28 mouse cellular contexts compared by ENCODE assay signal in the genomic region with DNA sequence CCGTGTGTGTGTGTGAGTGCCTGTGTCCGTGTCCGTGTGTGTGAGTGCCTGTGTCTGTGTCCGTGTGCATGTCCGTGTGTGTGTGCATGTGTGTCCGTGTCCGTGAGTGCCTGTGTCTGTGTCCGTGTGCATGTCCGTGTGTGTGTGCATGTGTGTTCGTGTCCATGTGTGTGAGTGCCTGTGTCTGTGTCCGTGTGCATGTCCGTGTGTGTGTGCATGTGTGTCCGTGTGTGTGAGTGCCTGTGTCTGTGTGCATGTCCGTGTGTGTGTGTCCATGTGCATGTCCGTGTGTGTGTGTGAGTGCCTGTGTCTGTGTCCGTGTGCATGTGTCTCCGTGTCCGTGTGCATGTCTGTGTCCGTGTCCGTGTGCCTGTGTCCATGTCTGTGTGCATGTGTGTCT. TPM values are rescaled to one million over a fixed set of nuclear protein-coding genes. Genes with fewer than 3 reads are reported as not detected.
DNase-seq lines count a peak whose midpoint lies in the region; ATAC-seq and TF ChIP-seq lines count a peak whose summit lies in the region.
"Had no signal": no experiment of that assay in that cellular context is flagged by ENCODE, and none has a peak within 500 bp of the region (broad histone marks: within the 10 kb centered on the region; RNA-seq: fewer than 3 reads in every experiment).

No protein-coding gene starts in this region.

- TF ChIP-seq EP300 in CH12.LX (IDR thresholded peaks at IDR 0.05; ENCODE audit: low read length) (no peak), MEL (IDR thresholded peaks at IDR 0.05; ENCODE audit: low read depth in 1 of 2, low read length in 2 of 2) (no peak)

- no peak for TF ChIP-seq RAD21 in CH12.LX (IDR thresholded peaks at IDR 0.05; ENCODE audit: low read depth, low read length)
- no peak for TF ChIP-seq RAD21 in MEL (IDR thresholded peaks at IDR 0.05; ENCODE audit: low read depth, low read length)

- TF ChIP-seq POLR2A in CH12.LX (IDR thresholded peaks at IDR 0.05; ENCODE audit: low read depth, low read length) (no peak), MEL (IDR thresholded peaks at IDR 0.05; ENCODE audit: control insufficient read depth in 1 of 2, insufficient read depth in 1 of 2, low read depth in 1 of 2, low read length in 2 of 2, poor library complexity in 1 of 2) (no peak)
- no peak for TF ChIP-seq POLR2A in embryonic fibroblast, embryonic 13.5 days (IDR thresholded peaks at IDR 0.05; ENCODE audit: low read depth, low read length)

- dilution Hi-C loops in CH12.LX (cut with MboI; ENCODE audit: extremely low pct_ligation_motif_present, extremely low pct_unique_long_range_greater_than_20kb, low sequenced_read_pairs), result no loop called here

- DNase-seq in CH12.LX (ENCODE audit: extremely low read depth) (no peak), MEL (ENCODE audit: low read depth, low spot score) (no peak)
- no peak for DNase-seq in gastrocnemius, postnatal 10 days
- no peak for DNase-seq in midbrain, embryonic 11.5 days (ENCODE audit: low spot score, missing footprints)
- DNase-seq: adrenal gland, adult 2 months; adrenal gland, postnatal 10 days; adrenal gland, postnatal 25 days; B cell, adult 2 months; cerebellum, adult 11-12 months; cerebellum, adult 2 months; cerebellum, adult 9-10 months; cerebellum, postnatal 10 days; cerebellum, postnatal 25 days had no signal

- no peaks in the 10 kb centered on the region for H3K36me3 ChIP-seq in megakaryocyte, embryonic 14.5 days (replicated peaks; ENCODE audit: low read length)
- H3K36me3 ChIP-seq in CH12.LX (replicated peaks in 1 of 2; ENCODE audit: control insufficient read depth in 1 of 2, insufficient read depth in 1 of 2, low read length in 1 of 2), result no peaks in the 10 kb centered on the region
- H3K36me3 ChIP-seq in MEL (ENCODE audit: control insufficient read depth in 1 of 2, insufficient read depth in 2 of 2, low read length in 2 of 2), result no peaks in the 10 kb centered on the region
- H3K36me3 ChIP-seq in midbrain, embryonic 11.5 days (ENCODE audit: control insufficient read depth, insufficient read depth, low read length), result no peaks in the 10 kb centered on the region
- H3K36me3 ChIP-seq: embryonic facial prominence, embryonic 10.5 days; embryonic facial prominence, embryonic 12.5 days; forebrain, embryonic 10.5 days; forebrain, embryonic 12.5 days had no signal

- ATAC-seq in megakaryocyte, adult 5-6 weeks (ENCODE audit: poor library complexity, severe bottlenecking), result no peak
- ATAC-seq in inflammation-experienced regulatory T-cells, adult 6 months, result no peak
- no peak for ATAC-seq in midbrain, embryonic 11.5 days (ENCODE audit: low FRiP score)
- ATAC-seq: CD4-positive, CD25-positive, alpha-beta regulatory T cell, adult 4 months; forebrain, embryonic 14.5 days; forebrain, embryonic 16.5 days had no signal

- H3K4me3 ChIP-seq in megakaryocyte, embryonic 14.5 days (replicated peaks), result peak overlapping the region; percentile 62
- H3K4me3 ChIP-seq in CH12.LX (replicated peaks in 1 of 3; ENCODE audit: low read depth in 2 of 3, low read length in 2 of 3, poor library complexity in 1 of 3), result no peak overlapping the region
- no peak overlapping the region for H3K4me3 ChIP-seq in MEL (ENCODE audit: control insufficient read depth in 1 of 2, insufficient read depth in 1 of 2, low read depth in 2 of 2, low read length in 2 of 2)
- H3K4me3 ChIP-seq in embryonic fibroblast, embryonic 13.5 days (ENCODE audit: insufficient read depth, low read length), result no peak overlapping the region
- no peak overlapping the region for H3K4me3 ChIP-seq in midbrain, embryonic 11.5 days (ENCODE audit: low read depth, low read length)
- H3K4me3 ChIP-seq: embryonic facial prominence, embryonic 10.5 days; embryonic facial prominence, embryonic 12.5 days; erythroblast, embryonic 14.5 days; forebrain, embryonic 10.5 days; forebrain, embryonic 12.5 days had no signal

- no peak for TF ChIP-seq CTCF in CH12.LX (conservative IDR thresholded peaks at IDR 0.05 in 1 of 2, IDR thresholded peaks at IDR 0.05 in 1 of 2; ENCODE audit: low read depth in 2 of 2, low read length in 2 of 2)
- no peak for TF ChIP-seq CTCF in MEL (IDR thresholded peaks at IDR 0.05 in 2 of 3, conservative IDR thresholded peaks at IDR 0.05 in 1 of 3; ENCODE audit: control insufficient read depth in 1 of 3, insufficient read depth in 1 of 3, low read depth in 2 of 3, low read length in 3 of 3, poor library complexity in 1 of 3, severe bottlenecking in 1 of 3)
- peak; percentile 21; the same call in 1 of the 2 replicates for TF ChIP-seq CTCF in embryonic fibroblast, embryonic 13.5 days (IDR thresholded peaks at IDR 0.05; ENCODE audit: borderline replicate concordance, insufficient read depth, low read length)

- no peaks in the 10 kb centered on the region for H3K4me1 ChIP-seq in megakaryocyte, embryonic 14.5 days
- peaks cover 5 to 8% of the 10 kb centered on the region in 2 experiments for H3K4me1 ChIP-seq in CH12.LX (ENCODE audit: control insufficient read depth in 1 of 2, insufficient read depth in 2 of 2)
- no peaks in the 10 kb centered on the region for H3K4me1 ChIP-seq in MEL (ENCODE audit: control insufficient read depth in 1 of 2, insufficient read depth in 2 of 2, low read length in 2 of 2)
- no peaks in the 10 kb centered on the region for H3K4me1 ChIP-seq in embryonic fibroblast, embryonic 13.5 days (ENCODE audit: control insufficient read depth, insufficient read depth, low read length)
- H3K4me1 ChIP-seq in midbrain, embryonic 11.5 days (ENCODE audit: control insufficient read depth, insufficient read depth, low read length), result no peaks in the 10 kb centered on the region
- H3K4me1 ChIP-seq: embryonic facial prominence, embryonic 12.5 days had no signal

- peaks cover 29% of the 10 kb centered on the region for H3K27me3 ChIP-seq in megakaryocyte, embryonic 14.5 days (replicated peaks)
- peaks cover 18% of the 10 kb centered on the region for H3K27me3 ChIP-seq in CH12.LX (replicated peaks)
- H3K27me3 ChIP-seq in MEL (ENCODE audit: control insufficient read depth in 1 of 2, insufficient read depth in 2 of 2, low read length in 2 of 2), result no peaks in the 10 kb centered on the region
- no peaks in the 10 kb centered on the region for H3K27me3 ChIP-seq in midbrain, embryonic 11.5 days (ENCODE audit: control insufficient read depth, insufficient read depth, low read length)
- H3K27me3 ChIP-seq: embryonic facial prominence, embryonic 12.5 days had no signal

- H3K79me2 ChIP-seq in CH12.LX (replicated peaks; ENCODE audit: control insufficient read depth, extremely low read depth, insufficient read depth, poor library complexity, severe bottlenecking) (no peaks in the 10 kb centered on the region), MEL (ENCODE audit: control insufficient read depth, insufficient read depth, low read length, poor library complexity) (no peaks in the 10 kb centered on the region)

- WGBS in midbrain, embryonic 11.5 days, result 96% methylated on average over 20 of the region's 20 CpGs

- no peak overlapping the region for H3K4me2 ChIP-seq in CH12.LX (ENCODE audit: insufficient read depth, low read depth, poor library complexity, severe bottlenecking)
- H3K4me2 ChIP-seq in midbrain, embryonic 11.5 days, result no peak overlapping the region
- H3K4me2 ChIP-seq: embryonic facial prominence, embryonic 12.5 days; forebrain, embryonic 12.5 days had no signal

- no peak overlapping the region for H3K9ac ChIP-seq in CH12.LX (ENCODE audit: insufficient read depth, low read depth)
- no peak overlapping the region for H3K9ac ChIP-seq in MEL (ENCODE audit: control insufficient read depth, low read depth, low read length, poor library complexity, severe bottlenecking)
- H3K9ac ChIP-seq in midbrain, embryonic 11.5 days (ENCODE audit: low read length), result no peak overlapping the region
- H3K9ac ChIP-seq: embryonic facial prominence, embryonic 12.5 days; forebrain, embryonic 12.5 days had no signal

- H3K27ac ChIP-seq in CH12.LX (ENCODE audit: insufficient read depth, low read depth), result 0 out of 2 replicates have a peak overlapping the region, but pooled peaks have one; percentile 16
- H3K27ac ChIP-seq in MEL (ENCODE audit: control insufficient read depth, low read depth, low read length), result no peak overlapping the region
- no peak overlapping the region for H3K27ac ChIP-seq in embryonic fibroblast, embryonic 13.5 days (ENCODE audit: insufficient read depth, low read length)
- no peak overlapping the region for H3K27ac ChIP-seq in midbrain, embryonic 11.5 days (ENCODE audit: low read depth, low read length)
- H3K27ac ChIP-seq: embryonic facial prominence, embryonic 10.5 days; embryonic facial prominence, embryonic 12.5 days; forebrain, embryonic 10.5 days; forebrain, embryonic 12.5 days had no signal

- in situ Hi-C loops in CH12.LX (cut with MboI; ENCODE audit: low pct_ligation_motif_present, low pct_unique_long_range_greater_than_20kb, low sequenced_read_pairs), result no loop called here

- H3K9me3 ChIP-seq in megakaryocyte, embryonic 14.5 days, result peaks cover 26% of the 10 kb centered on the region
- H3K9me3 ChIP-seq in CH12.LX (replicated peaks; ENCODE audit: low read length), result peaks cover 11% of the 10 kb centered on the region
- H3K9me3 ChIP-seq in MEL (replicated peaks; ENCODE audit: insufficient read depth, low read length), result no peaks in the 10 kb centered on the region
- H3K9me3 ChIP-seq in midbrain, embryonic 11.5 days (ENCODE audit: control insufficient read depth, low read length), result no peaks in the 10 kb centered on the region; the same call in 1 of the 2 replicates
- H3K9me3 ChIP-seq: embryonic facial prominence, embryonic 12.5 days had no signal

TF ChIP-seq in CH12.LX, 34 proteins besides CTCF, POLR2A, EP300 and RAD21 (continues in another document):
- TF ChIP-seq NELFE (IDR thresholded peaks at IDR 0.05; ENCODE audit: low read depth, low read length), result no peak
- TF ChIP-seq ETS1 (conservative IDR thresholded peaks at IDR 0.05; ENCODE audit: low read depth, low read length), result no peak

TF ChIP-seq in MEL, 35 proteins besides CTCF, POLR2A, EP300 and RAD21 (continues in another document):
- TF ChIP-seq BHLHE40 (IDR thresholded peaks at IDR 0.05; ENCODE audit: borderline replicate concordance, low read depth, low read length) (no peak), POLR2AphosphoS5 (IDR thresholded peaks at IDR 0.05; ENCODE audit: borderline replicate concordance, low read depth, low read length) (peak; percentile 86; the same call in 1 of the 2 replicates)

RNA-seq across cellular contexts. Expression of a gene that starts 19.4 kb away (rescaled TPM):
- polyA plus RNA-seq in megakaryocyte, embryonic 14.5 days (2012; ENCODE audit: insufficient read depth, low replicate concordance), result not detected in 2 replicates
- total RNA-seq in megakaryocyte, adult 5-6 weeks (2015), result not detected in 2 replicates
- total RNA-seq in megakaryocyte, adult 5-6 weeks (2017), result not detected in 2 replicates
- total RNA-seq in CH12.LX (2012; rRNA removed) (not detected in 2 replicates), CH12.LX (2014; rRNA removed) (not detected in 2 replicates), MEL (2012; rRNA removed) (not detected in 2 replicates)
- polyA plus RNA-seq in CH12.LX (2012; ENCODE audit: insufficient read length, low read depth) (not detected in 2 replicates), MEL (2012; ENCODE audit: insufficient read depth in 1 of 2, insufficient read length in 2 of 2, low read depth in 1 of 2, low replicate concordance in 2 of 2, missing spikeins in 1 of 2) (not detected)
- polyA plus RNA-seq in embryonic fibroblast, embryonic 13.5 days (2011; ENCODE audit: insufficient read length, low read depth, missing spikeins), result not detected in 2 replicates
- not detected for total RNA-seq in gastrocnemius, postnatal 10 days (2021)
- polyA plus RNA-seq in inflammation-experienced regulatory T-cells, adult 6 months (2017; shearing (Covaris generic)), result not detected
- 14.6 and 19.0 TPM in 2 replicates for polyA plus RNA-seq in midbrain, embryonic 11.5 days (2014; fragmentation: Nextera tagmentation; extraction: Ambion mirVana)
- total RNA-seq: adrenal gland, adult 2 months; adrenal gland, postnatal 10 days; adrenal gland, postnatal 25 days; adrenal gland, postnatal 4 days; ES-E14 had no signal
- polyA plus RNA-seq: adrenal gland, adult 2 months; CD4-positive, CD25-positive, alpha-beta regulatory T cell, adult 4 months; embryonic facial prominence, embryonic 14.5 days; erythroblast, embryonic 14.5 days had no signal

Comparison
In these comparisons a context has a peak if more than half of its experiments do, and no peak if none do; other contexts are left out.
1. RNA of a gene that starts 19.4 kb away (polyA plus RNA-seq): 14.6 to 19.0 TPM in midbrain, embryonic 11.5 days; not detected in megakaryocyte, embryonic 14.5 days, not detected in CH12.LX, not detected in MEL, not detected in embryonic fibroblast, embryonic 13.5 days and not detected in inflammation-experienced regulatory T-cells, adult 6 months; every median in the first group is over 10 times any median in the second.